Mouse (Mus musculus) E14TG2a.4 (cell line): Measurements from ENCODE around the gene Nsun2.

ENCODE experiments used
- CTCF ChIP-seq: conservative IDR thresholded peaks from 2 replicates; pipeline ENCODE4 v1.5.1; 2014; ENCODE audit warnings: low read length
- NANOG ChIP-seq: IDR thresholded peaks from 2 replicates; pipeline ENCODE4 v1.6.1; 2014; ENCODE audit warnings: borderline replicate concordance, low read length, mixed read lengths

- TF ChIP-seq CTCF (no peak), NANOG (no peak)
These were observed 31.3 kb upstream of the Nsun2 start for GRCm38 (mm10) chr13:69502157-69502750.
